Mouse (Mus musculus) c-Kit-positive CD71-positive TER-119-negative erythroid progenitor cells, embryonic 14.5 days (primary cell): ENCODE results near the gene Syna.

Source experiments
- DNase-seq: peaks from one replicate; pipeline ENCODE4 v3.0.0-alpha.2; 2013; ENCODE audit warnings: low read depth

The Syna gene

GRCm38 (mm10) chr5:134530830-134531229 is 29.1 kb downstream of the Syna start:
- no peak for DNase-seq

GRCm38 (mm10) chr5:134528488-134528887 is 31.5 kb downstream of the Syna start:
- DNase-seq = no peak

GRCm38 (mm10) chr5:134525971-134526711 is 33.8 kb downstream of the Syna start:
- DNase-seq = no peak

- DNase-seq = no peak
These were observed 36.2 kb downstream of the Syna start for GRCm38 (mm10) chr5:134523728-134524127.

- DNase-seq = no peak
These were observed 37.4 kb downstream of the Syna start for GRCm38 (mm10) chr5:134522524-134522923.

- peak; percentile 34 for DNase-seq
These were observed 38.2 kb downstream of the Syna start for GRCm38 (mm10) chr5:134521806-134522205.

GRCm38 (mm10) chr5:134521131-134521530 is 38.8 kb downstream of the Syna start:
- DNase-seq = no peak

GRCm38 (mm10) chr5:134520120-134520519 is 39.9 kb downstream of the Syna start:
- DNase-seq = no peak

GRCm38 (mm10) chr5:134519471-134519870 is 40.5 kb downstream of the Syna start:
- no peak for DNase-seq

- DNase-seq = no peak
These were observed 47.9 kb downstream of the Syna start for GRCm38 (mm10) chr5:134512086-134512485.

GRCm38 (mm10) chr5:134510266-134510665 is 49.7 kb downstream of the Syna start:
- no peak for DNase-seq

GRCm38 (mm10) chr5:134508965-134509364 is 51.0 kb downstream of the Syna start:
- DNase-seq = no peak
